8 mouse cellular contexts compared by ENCODE assay signal in the genomic region with DNA sequence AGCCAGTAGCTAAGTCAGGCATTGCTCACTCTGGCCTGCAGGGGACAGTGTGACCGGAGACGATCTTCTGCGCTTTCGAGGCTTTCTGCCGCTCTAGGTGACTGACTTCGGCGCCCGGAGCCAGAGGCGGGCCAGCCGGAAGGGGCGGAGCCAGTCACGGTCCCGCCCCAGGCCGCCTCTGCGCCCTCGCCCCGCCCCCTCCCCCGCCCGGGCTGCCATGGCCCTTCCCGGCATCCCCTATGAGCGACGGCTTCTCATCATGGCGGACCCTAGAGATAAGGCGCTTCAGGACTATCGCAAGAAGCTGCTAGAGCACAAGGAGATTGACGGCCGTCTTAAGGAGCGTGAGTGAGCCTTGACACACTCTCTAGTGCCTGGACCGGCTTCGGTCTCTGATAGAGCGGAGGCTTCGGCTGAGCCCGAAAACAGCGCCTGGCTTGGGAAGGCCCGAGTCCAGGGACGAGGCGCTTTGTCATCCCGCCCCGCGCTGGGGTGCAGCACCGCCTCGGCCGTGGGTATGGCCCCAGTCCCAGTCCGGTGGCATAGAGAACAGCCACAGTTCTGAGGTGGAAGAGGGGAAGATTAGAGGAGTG. TPM values are rescaled to one million over a fixed set of nuclear protein-coding genes. Genes with fewer than 3 reads are reported as not detected.
DNase-seq lines count a peak whose midpoint lies in the region; ATAC-seq and TF ChIP-seq lines count a peak whose summit lies in the region.

A gene (plus strand): TSS at position 200 of the 593 bp plus-strand sequence.

- H3K27ac ChIP-seq in gastrocnemius, adult 2 months, result peak within 1 kb of the TSS; percentile 94
- H3K27ac ChIP-seq in hindbrain, postnatal 0 days, result peak within 1 kb of the TSS; percentile 93
- H3K27ac ChIP-seq in left cerebral cortex, adult 2 months, result peak within 1 kb of the TSS; percentile 93

- peaks cover 15% of the 10 kb centered on the region; the same call in 1 of the 2 replicates for H3K36me3 ChIP-seq in hindbrain, postnatal 0 days (ENCODE audit: insufficient read depth, low read length)

- H3K4me3 ChIP-seq in gastrocnemius, adult 2 months, result peak within 1 kb of the TSS; percentile 96
- H3K4me3 ChIP-seq in hindbrain, postnatal 0 days (ENCODE audit: low read length), result peak within 1 kb of the TSS; percentile 97
- peak within 1 kb of the TSS; percentile 91 for H3K4me3 ChIP-seq in left cerebral cortex, adult 2 months

- peak; percentile 98 for ATAC-seq in hindbrain, postnatal 0 days
- ATAC-seq in megakaryocyte, adult 5-6 weeks (ENCODE audit: poor library complexity, severe bottlenecking), result peak; percentile 88

- no peaks in the 10 kb centered on the region for H3K9me3 ChIP-seq in hindbrain, postnatal 0 days (ENCODE audit: low read length)

- peak within 1 kb of the TSS; percentile 94 for H3K9ac ChIP-seq in hindbrain, postnatal 0 days (replicated peaks; ENCODE audit: low read length)

- WGBS in hindbrain, postnatal 0 days, result under 1% methylated on average over 44 of the region's 44 CpGs

- H3K27me3 ChIP-seq in hindbrain, postnatal 0 days (ENCODE audit: insufficient read depth, low read length), result no peaks in the 10 kb centered on the region

- DNase-seq in WW6 (ENCODE audit: low read depth, low spot score), result peak; percentile 81
- DNase-seq in cerebellum, postnatal 4 days (ENCODE audit: low spot score in 2 of 2), result peak; percentile 77 to 93
- peak; percentile 94 for DNase-seq in gastrocnemius, adult 2 months
- peak; percentile 97 for DNase-seq in hindbrain, postnatal 0 days (ENCODE audit: low spot score)
- peak; percentile 88 to 92 for DNase-seq in left cerebral cortex, adult 2 months (ENCODE audit: extremely low spot score in 1 of 2, low spot score in 2 of 2)
- peak; percentile 87 to 89 for DNase-seq in right cerebral cortex, adult 2 months (ENCODE audit: low spot score in 2 of 2)
- peak; percentile 89 for DNase-seq in urinary bladder, postnatal 14 days (ENCODE audit: low spot score)

- H3K4me1 ChIP-seq in hindbrain, postnatal 0 days (ENCODE audit: insufficient read depth, low read length), result no peaks in the 10 kb centered on the region

- TF ChIP-seq CTCF in gastrocnemius, adult 2 months (IDR thresholded peaks at IDR 0.05), result peak; percentile 93
- peak; percentile 92 for TF ChIP-seq CTCF in hindbrain, postnatal 0 days (IDR thresholded peaks at IDR 0.05; ENCODE audit: low read depth)
- peak; percentile 94 for TF ChIP-seq CTCF in left cerebral cortex, adult 2 months (IDR thresholded peaks at IDR 0.05)

- intact Hi-C loops in gastrocnemius, adult 2 months (cut with DNase I), result loop anchor here (2.0 kb wide), 1 partner anchor 109 kb away; a partner anchor contains a TSS
- intact Hi-C loops in left cerebral cortex, adult 2 months (cut with DNase I), result loop anchor here (1.0 kb wide), 1 partner anchor 11 kb away; a partner anchor contains a TSS

- peak within 1 kb of the TSS; percentile 64 for H3K4me2 ChIP-seq in hindbrain, postnatal 0 days (ENCODE audit: low read depth, low read length)

RNA-seq across cellular contexts. Expression of the gene that starts here (rescaled TPM):
- 100 to 1,000 TPM; 104 TPM for total RNA-seq in gastrocnemius, adult 2 months (2021)
- 65.0 and 72.6 TPM in 2 replicates for total RNA-seq in hindbrain, postnatal 0 days (2014; rRNA removed)
- 136 and 144 TPM in 2 replicates for polyA plus RNA-seq in hindbrain, postnatal 0 days (2015; fragmentation: Nextera tagmentation; extraction: Ambion mirVana)
- 100 to 1,000 TPM in 1 of 2 experiments, 10 to 100 TPM in 1; 90.1 to 102 TPM for total RNA-seq in left cerebral cortex, adult 2 months (2021)
- total RNA-seq in megakaryocyte, adult 5-6 weeks (2015), result 120 and 126 TPM in 2 replicates
- 140 and 144 TPM in 2 replicates for total RNA-seq in megakaryocyte, adult 5-6 weeks (2017)

Comparison
In these comparisons a context has a peak if more than half of its experiments do, and no peak if none do; other contexts are left out.
1. Peak in every context shown above with its lines: DNase-seq, ATAC-seq, H3K4me3 ChIP-seq and H3K27ac ChIP-seq.